Mouse (Mus musculus): ENCODE measurements around the gene Wrb. TPM values are rescaled to one million over a fixed set of nuclear protein-coding genes. Genes with fewer than 3 reads are reported as not detected.

Gene Wrb
- polyA plus RNA-seq, 1 experiment from 2014 or later, result 121 TPM

- H3K36me3 ChIP-seq, result peaks cover 17% of the 10 kb centered on the region
- H3K27ac ChIP-seq, result peak overlapping the region; percentile 81
- peak overlapping the region; percentile 99 for H3K4me2 ChIP-seq (replicated peaks)
- ATAC-seq (ENCODE audit: low FRiP score), result no peak
- peak overlapping the region; percentile 84 for H3K9ac ChIP-seq
- no peaks in the 10 kb centered on the region for H3K27me3 ChIP-seq
- H3K9me3 ChIP-seq (replicated peaks), result no peaks in the 10 kb centered on the region
- WGBS, result 86% methylated on average over 20 of the region's 20 CpGs
- peaks cover 18% of the 10 kb centered on the region for H3K4me1 ChIP-seq
- peak overlapping the region; percentile 56; the same call in 1 of the 2 replicates for H3K4me3 ChIP-seq
Observed at GRCm38 (mm10) chr16:96159794-96160346, 14.7 kb downstream of the Wrb start.

GRCm38 (mm10) chr16:96160927-96161326, 15.7 kb downstream of the Wrb start:
- H3K4me3 ChIP-seq, result no peak overlapping the region
- 93% methylated on average over 1 of the region's 1 CpGs for WGBS
- peaks cover 13% of the 10 kb centered on the region; the same call in 1 of the 2 replicates for H3K36me3 ChIP-seq
- no peak for ATAC-seq (ENCODE audit: low FRiP score)
- H3K27ac ChIP-seq, result no peak overlapping the region
- H3K27me3 ChIP-seq, result no peaks in the 10 kb centered on the region
- peaks cover 18% of the 10 kb centered on the region for H3K4me1 ChIP-seq
- no peak overlapping the region for H3K9ac ChIP-seq
- H3K4me2 ChIP-seq (replicated peaks), result no peak overlapping the region
- no peaks in the 10 kb centered on the region for H3K9me3 ChIP-seq (replicated peaks)

- Histone ChIP-seq H3K9ac (no peak overlapping the region), H3K4me1 (peaks cover 18% of the 10 kb centered on the region), H3K4me3 (no peak overlapping the region), H3K9me3 (replicated peaks) (no peaks in the 10 kb centered on the region), H3K27me3 (no peaks in the 10 kb centered on the region), H3K36me3 (0 out of 2 replicates have a peak, but pooled peaks cover 11% of the 10 kb centered on the region), H3K27ac (no peak overlapping the region), H3K4me2 (replicated peaks) (no peak overlapping the region)
- ATAC-seq (ENCODE audit: low FRiP score), result no peak
- 92% methylated on average over 4 of the region's 4 CpGs for WGBS
Observed at GRCm38 (mm10) chr16:96161336-96161735, 16.1 kb downstream of the Wrb start.

GRCm38 (mm10) chr16:96165723-96166264, 20.6 kb downstream of the Wrb start:
- no peaks in the 10 kb centered on the region for H3K4me1 ChIP-seq
- ATAC-seq (ENCODE audit: low FRiP score), result no peak
- no peaks in the 10 kb centered on the region for H3K36me3 ChIP-seq
- H3K9me3 ChIP-seq (replicated peaks), result no peaks in the 10 kb centered on the region
- 80% methylated on average over 4 of the region's 4 CpGs for WGBS
- H3K9ac ChIP-seq, result no peak overlapping the region
- H3K27me3 ChIP-seq, result no peaks in the 10 kb centered on the region
- H3K4me2 ChIP-seq (replicated peaks), result no peak overlapping the region
- no peak overlapping the region for H3K4me3 ChIP-seq
- no peak overlapping the region for H3K27ac ChIP-seq

GRCm38 (mm10) chr16:96168837-96169236, 23.6 kb downstream of the Wrb start:
- no peak overlapping the region for H3K27ac ChIP-seq
- H3K27me3 ChIP-seq, result no peaks in the 10 kb centered on the region
- no peak overlapping the region for H3K4me2 ChIP-seq (replicated peaks)
- H3K9ac ChIP-seq, result no peak overlapping the region
- 95% methylated on average over 4 of the region's 4 CpGs for WGBS
- H3K4me3 ChIP-seq, result no peak overlapping the region
- ATAC-seq (ENCODE audit: low FRiP score), result no peak
- no peaks in the 10 kb centered on the region for H3K36me3 ChIP-seq
- H3K9me3 ChIP-seq (replicated peaks), result no peaks in the 10 kb centered on the region
- no peaks in the 10 kb centered on the region for H3K4me1 ChIP-seq

GRCm38 (mm10) chr16:96173648-96174047, 28.4 kb downstream of the Wrb start:
- Histone ChIP-seq H3K9me3 (replicated peaks) (no peaks in the 10 kb centered on the region; the same call in 1 of the 2 replicates), H3K36me3 (no peaks in the 10 kb centered on the region), H3K4me1 (peaks cover 3% of the 10 kb centered on the region; the same call in 1 of the 2 replicates), H3K27me3 (no peaks in the 10 kb centered on the region), H3K4me3 (no peak overlapping the region), H3K4me2 (replicated peaks) (no peak overlapping the region), H3K9ac (no peak overlapping the region), H3K27ac (no peak overlapping the region)
- 79% methylated on average over 8 of the region's 8 CpGs for WGBS
- no peak for ATAC-seq (ENCODE audit: low FRiP score)

GRCm38 (mm10) chr16:96175399-96175798, 30.2 kb downstream of the Wrb start:
- no peaks in the 10 kb centered on the region; the same call in 1 of the 2 replicates for H3K9me3 ChIP-seq (replicated peaks)
- ATAC-seq (ENCODE audit: low FRiP score), result no peak
- no peak overlapping the region for H3K4me2 ChIP-seq (replicated peaks)
- no peaks in the 10 kb centered on the region for H3K36me3 ChIP-seq
- H3K4me1 ChIP-seq, result peaks cover 3% of the 10 kb centered on the region; the same call in 1 of the 2 replicates
- no peak overlapping the region for H3K27ac ChIP-seq
- WGBS, result 42% methylated on average over 2 of the region's 2 CpGs
- H3K27me3 ChIP-seq, result no peaks in the 10 kb centered on the region
- H3K9ac ChIP-seq, result no peak overlapping the region
- no peak overlapping the region for H3K4me3 ChIP-seq

- H3K4me2 ChIP-seq (replicated peaks), result no peak overlapping the region
- no peak for ATAC-seq (ENCODE audit: low FRiP score)
- no peaks in the 10 kb centered on the region for H3K27me3 ChIP-seq
- no peak overlapping the region for H3K27ac ChIP-seq
- peaks cover 3% of the 10 kb centered on the region; the same call in 1 of the 2 replicates for H3K4me1 ChIP-seq
- no peaks in the 10 kb centered on the region; the same call in 1 of the 2 replicates for H3K9me3 ChIP-seq (replicated peaks)
- no peaks in the 10 kb centered on the region for H3K36me3 ChIP-seq
- H3K4me3 ChIP-seq, result no peak overlapping the region
- no peak overlapping the region for H3K9ac ChIP-seq
Observed at GRCm38 (mm10) chr16:96179156-96179555, 33.9 kb downstream of the Wrb start.

- peaks cover 5% of the 10 kb centered on the region; the same call in 1 of the 2 replicates for H3K9me3 ChIP-seq (replicated peaks)
- H3K27ac ChIP-seq, result no peak overlapping the region
- no peaks in the 10 kb centered on the region for H3K27me3 ChIP-seq
- 83% methylated on average over 5 of the region's 5 CpGs for WGBS
- H3K4me1 ChIP-seq, result peaks cover 5% of the 10 kb centered on the region; the same call in 1 of the 2 replicates
- no peak overlapping the region for H3K9ac ChIP-seq
- no peak overlapping the region for H3K4me3 ChIP-seq
- ATAC-seq (ENCODE audit: low FRiP score), result no peak
- peaks cover 4% of the 10 kb centered on the region; the same call in 1 of the 2 replicates for H3K36me3 ChIP-seq
- no peak overlapping the region for H3K4me2 ChIP-seq (replicated peaks)
Observed at GRCm38 (mm10) chr16:96187619-96188018, 42.4 kb downstream of the Wrb start.

- Histone ChIP-seq H3K9me3 (replicated peaks) (no peaks in the 10 kb centered on the region), H3K4me1 (peaks cover 5% of the 10 kb centered on the region; the same call in 1 of the 2 replicates), H3K27ac (peak within 1 kb of the TSS; percentile 71), H3K4me3 (peak within 1 kb of the TSS; percentile 86), H3K27me3 (peaks cover 3% of the 10 kb centered on the region; the same call in 1 of the 2 replicates), H3K9ac (peak within 1 kb of the TSS; percentile 83), H3K4me2 (replicated peaks) (peak within 1 kb of the TSS; percentile 70), H3K36me3 (no peaks in the 10 kb centered on the region)
- ATAC-seq (ENCODE audit: low FRiP score), result peak; percentile 98
- under 1% methylated on average over 77 of the region's 77 CpGs for WGBS
Observed at GRCm38 (mm10) chr16:96191531-96192506, 46.6 kb downstream of the Wrb start, which contains the start of gene Lca5l. Lca5l (minus strand) TSS chr16:96192271.

- Histone ChIP-seq H3K36me3 (no peaks in the 10 kb centered on the region), H3K4me2 (replicated peaks) (peak within 1 kb of the TSS; percentile 53), H3K4me3 (peak within 1 kb of the TSS; percentile 23), H3K27ac (no peak within 1 kb of the TSS), H3K9me3 (replicated peaks) (no peaks in the 10 kb centered on the region), H3K4me1 (peaks cover 11% of the 10 kb centered on the region), H3K27me3 (peaks cover 3% of the 10 kb centered on the region; the same call in 1 of the 2 replicates), H3K9ac (peak within 1 kb of the TSS; percentile 47; the same call in 1 of the 2 replicates)
- peak; percentile 73 for ATAC-seq (ENCODE audit: low FRiP score)
- 8% methylated on average over 20 of the region's 20 CpGs for WGBS
Observed at GRCm38 (mm10) chr16:96199913-96200701, 54.9 kb downstream of the Wrb start, which contains the start of gene Sh3bgr. Sh3bgr (plus strand) TSS chr16:96200450.

Data from hindbrain, embryonic 12.5 days (tissue).